Mouse (Mus musculus) brown adipose tissue, adult 24 weeks (tissue): ENCODE results near the gene Dnaaf5. TPM values are rescaled to one million over a fixed set of nuclear protein-coding genes. Genes with fewer than 3 reads are reported as not detected.

Experiments
- H3K27ac ChIP-seq: fragments of 200-500 bp; replicated peaks from 2 replicates; pipeline ENCODE4 v1.5.1; 2012; ENCODE audit warnings: low read depth, mild to moderate bottlenecking, low read length
- H3K4me1 ChIP-seq: fragments of 200-500 bp; 2 replicates; pipeline ENCODE4 v1.6.1; 2012; ENCODE audit warnings: low read length, mixed read lengths; ENCODE audit not compliant: control insufficient read depth, insufficient read depth, insufficient read length
- H3K4me3 ChIP-seq: fragments of 200-500 bp; 2 replicates; pipeline ENCODE4 v1.5.1; 2012; ENCODE audit warnings: low read depth, mild to moderate bottlenecking, low read length, moderate library complexity; ENCODE audit not compliant: insufficient read depth
- polyA plus RNA-seq: library from polyadenylated mRNA; stranded (reverse); fragments of >200 nt; gene quantifications from 2 replicates; pipeline ENCODE4 v1.2.4, GENCODE M21; 2012; ENCODE audit not compliant: missing spikeins, insufficient read depth, insufficient read length

The Dnaaf5 gene
- polyA plus RNA-seq, 1 experiment, result 8.2 TPM

DNA sequence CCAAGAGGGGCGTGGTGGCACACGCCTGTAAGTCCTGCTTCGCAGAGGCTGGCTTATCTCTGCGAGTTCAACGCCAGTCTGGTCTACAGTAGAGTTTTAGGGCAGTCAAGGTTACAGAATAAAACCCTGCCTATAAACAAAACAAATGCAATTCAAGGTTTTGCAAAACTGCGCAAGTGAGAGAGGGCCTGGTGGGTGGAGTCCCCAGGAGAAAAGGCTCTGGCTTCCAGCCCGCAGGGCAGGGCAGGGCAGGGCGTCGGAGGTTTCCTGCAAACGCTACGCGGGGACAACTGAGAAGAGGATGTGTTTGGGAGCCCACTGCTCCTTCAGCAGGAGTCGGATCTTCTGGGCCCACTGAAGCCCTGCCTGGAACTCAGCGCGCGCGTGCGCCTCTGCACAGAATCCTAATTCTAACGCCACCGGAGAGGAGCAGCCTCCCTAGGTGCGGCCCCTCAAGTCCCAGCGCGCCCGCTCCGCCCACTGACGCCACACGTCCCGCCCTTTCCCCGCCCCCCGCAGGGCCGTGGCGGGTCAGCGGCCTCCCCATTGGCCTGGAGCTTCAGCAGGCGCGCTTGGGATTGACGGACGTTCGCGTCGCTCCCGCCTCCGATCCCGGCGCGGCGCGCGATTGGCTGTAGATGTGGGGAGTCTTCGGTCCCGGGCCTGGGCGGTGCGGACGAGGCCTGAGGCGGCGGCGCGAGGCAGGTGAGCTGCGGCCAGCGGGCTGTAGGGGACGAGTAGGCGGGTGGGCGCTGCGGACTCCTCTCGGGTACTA, 50.2 kb downstream of the Dnaaf5 start, which contains the start of gene Sun1:
Gene Sun1 (plus strand): TSS at position 643 of the 775 bp plus-strand sequence.
- peaks cover 24% of the 10 kb centered on the region for H3K4me1 ChIP-seq
- peak within 1 kb of the TSS; percentile 77 for H3K4me3 ChIP-seq
- H3K27ac ChIP-seq, result peak within 1 kb of the TSS; percentile 48

DNA sequence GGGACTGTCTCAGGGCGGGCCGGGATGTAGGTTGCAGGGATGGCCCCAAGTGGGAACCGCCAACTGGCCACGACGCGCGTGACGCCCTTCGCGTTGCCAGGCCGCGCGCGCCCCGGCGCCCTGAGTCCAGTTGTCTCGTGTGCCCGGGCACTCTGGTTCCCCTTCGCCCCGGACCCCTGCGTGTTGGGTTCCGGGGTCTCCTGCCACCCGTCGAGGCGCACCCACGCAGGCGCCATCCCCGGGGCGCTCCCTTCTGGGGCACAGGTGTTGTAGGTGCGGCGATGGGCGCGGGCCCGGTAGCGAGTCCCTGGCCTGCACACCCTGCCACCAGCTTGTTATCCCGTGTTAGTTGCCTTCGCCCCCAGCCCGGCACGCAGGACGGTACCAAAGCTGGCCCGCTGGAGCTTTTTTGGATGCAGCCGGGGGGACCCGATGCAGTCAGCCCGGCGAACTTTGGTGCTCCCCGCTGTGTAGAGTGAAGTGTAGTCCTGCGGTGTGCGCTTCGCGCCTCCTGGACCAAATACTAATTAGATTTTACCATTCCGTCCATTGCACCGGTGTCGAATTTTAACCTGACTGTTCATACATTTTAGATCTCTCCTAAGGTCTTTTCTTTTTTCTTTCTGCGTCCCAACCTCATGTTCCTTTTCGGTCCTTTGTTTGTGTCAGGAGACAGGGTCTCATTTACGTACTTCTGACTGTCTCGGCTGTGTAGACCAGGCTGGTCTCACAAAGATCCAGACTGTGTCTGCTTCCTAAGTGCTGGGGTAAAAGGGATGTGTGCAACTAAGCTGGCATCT, 50.9 kb downstream of the Dnaaf5 start:
- H3K27ac ChIP-seq, result 0 out of 2 replicates have a peak overlapping the region, but pooled peaks have one; percentile 14
- H3K4me3 ChIP-seq, result peak overlapping the region; percentile 77
- peaks cover 32% of the 10 kb centered on the region for H3K4me1 ChIP-seq

DNA sequence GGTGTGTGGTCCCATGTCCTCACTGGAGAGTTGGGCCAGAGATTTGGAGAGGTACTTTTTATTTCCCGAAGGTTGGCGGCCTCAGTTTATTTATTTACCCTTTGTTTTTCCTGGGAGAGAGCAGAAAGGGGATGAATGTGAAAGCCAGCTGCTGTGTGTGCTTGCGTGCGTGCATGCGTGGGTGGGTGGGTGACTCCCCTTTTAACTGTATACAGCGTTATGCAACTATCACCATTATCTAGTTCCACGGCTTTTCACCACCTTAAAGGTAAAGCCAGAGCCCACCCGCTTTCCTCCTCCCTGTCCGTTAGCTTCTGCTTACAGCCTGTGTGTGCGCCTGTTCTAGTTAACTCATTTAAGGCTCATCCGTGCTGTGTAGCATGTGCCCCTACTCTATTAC, 52.1 kb downstream of the Dnaaf5 start:
- Histone ChIP-seq H3K4me3 (no peak overlapping the region), H3K4me1 (peaks cover 33% of the 10 kb centered on the region), H3K27ac (no peak overlapping the region)

DNA sequence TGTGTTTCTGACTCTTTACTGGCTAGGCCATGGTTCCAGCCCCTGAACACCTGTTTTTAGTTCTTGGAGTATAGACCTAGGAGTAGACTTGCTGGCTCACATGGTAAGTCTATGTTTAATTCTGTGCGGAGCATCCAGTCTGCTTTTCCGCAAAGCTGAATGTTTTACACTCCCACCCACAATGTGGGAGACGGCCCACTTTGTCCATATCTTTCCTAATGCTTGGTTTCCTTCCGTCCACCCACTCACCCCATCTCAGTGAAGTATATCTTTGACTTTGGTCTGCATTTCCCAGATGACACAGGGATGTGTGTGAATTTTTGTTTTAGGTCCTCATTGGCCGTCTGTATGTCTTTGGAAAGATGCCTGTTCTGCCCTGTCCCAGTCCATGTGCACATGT, 53.3 kb downstream of the Dnaaf5 start:
- Histone ChIP-seq H3K4me1 (peaks cover 30% of the 10 kb centered on the region), H3K27ac (no peak overlapping the region), H3K4me3 (no peak overlapping the region)

DNA sequence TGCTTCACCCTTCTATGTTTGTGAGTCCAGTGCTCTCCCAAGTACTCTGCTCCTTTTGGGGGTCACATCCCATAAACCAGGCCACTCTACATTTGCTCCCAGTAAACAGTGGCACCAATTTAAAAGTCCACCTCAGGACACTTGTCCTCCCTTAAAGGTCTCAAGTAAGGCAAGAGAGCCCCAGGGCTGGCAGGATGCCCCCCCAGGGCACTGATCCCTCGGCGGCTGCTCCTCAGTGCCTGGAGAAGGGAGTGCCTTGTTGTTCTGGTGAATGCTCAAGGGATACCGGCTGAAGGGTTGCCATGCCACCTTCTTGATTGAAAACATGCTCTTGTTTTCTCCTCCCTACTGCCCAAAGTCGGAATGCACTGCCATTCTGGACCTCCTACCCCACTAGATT, 56.1 kb downstream of the Dnaaf5 start:
- Histone ChIP-seq H3K4me1 (peaks cover 26% of the 10 kb centered on the region), H3K27ac (no peak overlapping the region), H3K4me3 (no peak overlapping the region)

DNA sequence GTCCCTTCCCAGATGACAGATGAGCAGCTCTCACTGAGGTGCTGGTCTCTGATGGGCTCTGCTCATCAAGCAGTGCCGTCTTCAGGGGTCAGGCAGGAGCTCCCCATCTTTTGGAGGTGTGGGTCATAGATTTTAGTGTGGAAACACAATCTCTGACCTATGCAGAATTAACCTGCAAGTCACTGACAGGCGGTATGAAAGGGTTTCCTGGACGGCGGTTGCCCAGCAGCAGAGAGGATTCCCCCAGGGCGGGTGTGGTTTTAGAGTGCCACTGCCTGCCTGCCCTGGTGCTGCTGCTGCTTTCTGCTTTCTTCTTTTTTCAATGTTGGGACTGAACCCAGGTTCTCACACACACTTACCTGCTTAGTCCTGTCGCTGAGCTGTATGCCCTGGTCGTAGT, 56.5 kb downstream of the Dnaaf5 start:
- peaks cover 26% of the 10 kb centered on the region for H3K4me1 ChIP-seq
- H3K4me3 ChIP-seq, result no peak overlapping the region
- H3K27ac ChIP-seq, result no peak overlapping the region

DNA sequence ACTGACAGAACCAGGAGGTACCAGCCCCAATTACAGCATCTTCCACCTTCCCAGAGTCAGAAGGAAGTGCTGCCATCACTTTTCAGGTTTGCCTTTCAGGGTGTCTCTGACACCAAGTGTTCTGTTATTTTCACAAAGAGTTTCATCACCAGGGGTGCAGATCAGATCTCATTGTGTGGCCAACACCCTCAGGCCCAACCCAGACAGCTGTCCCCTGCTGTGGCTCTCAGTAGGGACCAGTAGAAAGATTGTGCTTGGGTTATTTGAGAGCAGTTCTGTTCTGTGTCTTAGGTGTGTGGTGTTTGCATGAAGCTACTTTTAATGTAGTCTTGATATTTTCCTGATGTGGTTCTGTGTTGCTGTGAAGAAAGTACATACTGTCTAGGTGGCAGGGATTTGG, 58.2 kb downstream of the Dnaaf5 start:
- Histone ChIP-seq H3K4me1 (peaks cover 24% of the 10 kb centered on the region; the same call in 1 of the 2 replicates), H3K27ac (no peak overlapping the region), H3K4me3 (no peak overlapping the region)

DNA sequence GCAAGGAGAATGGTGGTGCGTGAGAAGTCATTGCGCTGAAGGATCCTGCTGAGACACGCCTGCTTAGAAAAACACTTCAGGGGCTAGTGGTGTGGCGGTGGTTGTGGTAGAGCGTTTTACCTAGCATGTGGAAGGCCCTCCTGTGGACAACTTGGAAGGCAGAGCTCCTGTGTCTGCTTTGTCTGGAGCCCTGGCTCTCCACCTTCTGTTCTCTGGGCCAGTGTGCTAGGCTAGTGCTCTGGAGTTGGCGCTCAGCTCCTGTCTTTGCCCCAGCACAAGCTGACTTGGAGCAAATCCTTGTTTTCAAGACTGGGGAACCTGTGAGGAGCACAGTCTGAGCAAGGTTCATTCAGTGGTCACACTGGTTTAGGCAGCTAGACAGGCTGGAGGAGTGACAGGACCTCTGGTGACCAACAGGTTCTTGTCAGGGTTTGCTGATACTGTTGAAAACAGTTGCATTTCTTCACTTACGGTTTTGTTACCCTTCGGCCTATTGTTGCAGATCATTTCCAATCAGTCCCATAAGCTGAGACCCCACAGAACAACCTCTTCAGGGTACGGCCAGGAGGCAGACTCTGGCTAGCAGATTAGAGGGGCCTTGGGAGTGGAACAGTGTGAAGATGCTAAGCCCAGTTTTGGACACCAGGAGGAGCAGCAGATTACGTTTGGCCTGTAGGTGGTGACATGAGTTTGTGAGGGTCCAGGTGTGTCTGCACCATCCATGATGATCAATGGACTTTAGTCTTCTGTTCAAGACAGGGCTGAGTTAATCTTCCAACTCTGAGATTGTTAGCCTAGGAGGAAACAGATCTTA, 59.1 kb downstream of the Dnaaf5 start:
- H3K27ac ChIP-seq, result no peak overlapping the region
- H3K4me1 ChIP-seq, result peaks cover 26% of the 10 kb centered on the region; the same call in 1 of the 2 replicates
- H3K4me3 ChIP-seq, result no peak overlapping the region

DNA sequence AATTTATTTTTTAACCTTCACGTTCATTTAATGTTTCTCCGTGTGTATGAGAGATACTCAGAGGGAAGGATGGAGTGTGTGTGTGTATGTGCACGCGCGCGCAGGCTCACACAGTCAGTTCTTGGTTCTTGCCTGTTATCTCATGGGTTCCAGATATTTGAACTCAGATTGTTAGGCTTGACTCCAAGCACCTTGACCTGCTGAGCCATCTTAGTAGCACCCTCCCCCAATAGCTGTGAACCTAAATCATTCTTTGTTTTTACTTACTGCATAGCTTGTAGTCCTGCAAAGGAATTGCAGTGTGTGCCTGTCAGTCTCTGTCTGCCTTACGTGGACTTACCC, 59.6 kb downstream of the Dnaaf5 start:
- Histone ChIP-seq H3K4me1 (peaks cover 26% of the 10 kb centered on the region; the same call in 1 of the 2 replicates), H3K27ac (no peak overlapping the region), H3K4me3 (no peak overlapping the region)

DNA sequence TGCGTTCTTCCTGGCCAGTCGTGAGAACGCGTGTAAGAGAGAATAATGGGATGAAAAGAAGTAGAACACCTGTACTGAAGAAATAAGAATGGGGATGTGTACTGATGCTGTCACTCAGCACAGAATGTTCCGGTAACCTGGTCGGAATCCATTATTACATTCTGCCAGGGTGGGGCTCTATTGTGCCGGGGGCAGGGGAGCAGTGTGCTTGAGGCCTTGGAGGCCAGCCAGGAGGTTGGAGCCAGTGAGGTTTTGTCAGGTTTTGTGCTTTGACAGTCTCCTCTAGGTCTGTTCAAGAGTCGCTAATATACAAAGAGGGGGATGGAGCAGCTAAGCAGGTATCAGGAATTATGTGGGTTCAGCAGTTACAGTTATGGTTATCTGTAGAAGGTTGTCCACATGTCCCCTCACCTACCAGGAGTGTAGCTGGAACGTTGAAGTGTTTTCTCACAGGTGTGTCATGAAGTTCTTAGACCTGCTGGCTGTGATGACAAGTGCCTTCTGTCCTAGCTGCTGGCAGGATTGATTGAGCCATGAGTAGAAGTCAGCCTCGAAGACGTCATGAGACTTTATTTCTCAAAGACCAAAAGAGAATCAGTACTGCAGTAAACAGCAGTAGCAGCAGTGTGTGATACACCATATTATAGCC, 61.8 kb downstream of the Dnaaf5 start:
- Histone ChIP-seq H3K4me1 (peaks cover 10% of the 10 kb centered on the region; the same call in 1 of the 2 replicates), H3K27ac (no peak overlapping the region), H3K4me3 (no peak overlapping the region)

DNA sequence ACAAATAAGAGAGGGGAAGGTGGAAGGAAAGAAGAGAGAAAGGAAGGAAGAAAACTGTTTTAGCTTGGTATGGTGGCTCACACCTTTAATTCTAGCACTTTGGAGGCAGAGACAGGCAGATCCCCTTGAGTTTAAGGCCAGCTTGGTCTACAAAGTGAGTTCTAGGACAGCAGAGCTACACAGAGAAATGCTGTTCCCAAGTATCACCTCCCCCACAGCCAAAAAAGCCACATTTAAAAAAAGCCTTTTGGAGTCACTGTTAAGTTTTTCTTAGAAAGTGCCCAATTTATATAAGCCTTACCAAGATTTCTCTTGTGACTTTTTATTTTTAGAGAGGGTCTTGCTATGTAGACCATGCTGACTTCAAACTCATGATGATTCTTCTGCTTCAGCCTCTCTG, 64.3 kb downstream of the Dnaaf5 start:
- Histone ChIP-seq H3K27ac (no peak overlapping the region), H3K4me3 (no peak overlapping the region), H3K4me1 (peaks cover 7% of the 10 kb centered on the region; the same call in 1 of the 2 replicates)

DNA sequence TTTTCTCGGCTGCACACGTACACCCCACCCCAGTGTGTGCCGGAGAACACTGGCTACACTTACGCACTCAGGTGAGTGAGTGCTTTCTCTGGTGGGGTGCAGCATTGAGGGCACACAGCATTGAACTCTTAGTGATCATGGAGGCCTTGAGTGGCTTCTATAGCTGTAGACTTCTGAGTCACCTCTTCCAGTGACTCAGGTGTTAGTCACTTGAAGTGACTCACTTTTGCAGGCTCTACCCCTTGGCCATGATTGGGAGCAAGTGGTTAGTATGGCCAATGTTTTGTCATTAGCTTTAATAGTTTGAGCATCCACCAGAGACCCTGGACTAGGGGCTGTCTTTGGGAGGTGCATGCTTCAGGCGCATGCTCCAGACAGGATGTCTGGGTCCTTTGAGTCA, 65.2 kb downstream of the Dnaaf5 start:
- Histone ChIP-seq H3K4me3 (no peak overlapping the region), H3K27ac (no peak overlapping the region), H3K4me1 (peaks cover 9% of the 10 kb centered on the region; the same call in 1 of the 2 replicates)

DNA sequence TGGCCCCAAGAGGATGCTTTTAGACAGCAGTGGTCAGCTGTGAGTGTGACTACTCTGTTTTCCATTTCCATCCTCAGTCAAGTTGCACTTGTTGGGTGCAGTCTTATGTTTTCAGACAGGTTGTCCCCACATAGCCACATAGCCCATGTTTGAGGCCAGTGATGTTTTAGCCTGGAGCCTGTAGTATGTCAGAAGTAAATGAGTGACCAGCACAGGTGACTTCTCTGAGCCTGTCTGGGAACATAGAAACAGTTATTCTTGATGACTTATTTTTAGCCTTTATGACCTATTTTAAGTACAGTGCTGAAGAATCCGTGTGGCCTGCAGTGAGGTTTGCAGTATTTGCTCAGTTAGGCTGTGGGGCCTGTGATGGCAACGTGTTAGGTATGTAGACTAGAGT, 66.1 kb downstream of the Dnaaf5 start:
- no peak overlapping the region for H3K27ac ChIP-seq
- no peak overlapping the region for H3K4me3 ChIP-seq
- H3K4me1 ChIP-seq, result peaks cover 13% of the 10 kb centered on the region; the same call in 1 of the 2 replicates

DNA sequence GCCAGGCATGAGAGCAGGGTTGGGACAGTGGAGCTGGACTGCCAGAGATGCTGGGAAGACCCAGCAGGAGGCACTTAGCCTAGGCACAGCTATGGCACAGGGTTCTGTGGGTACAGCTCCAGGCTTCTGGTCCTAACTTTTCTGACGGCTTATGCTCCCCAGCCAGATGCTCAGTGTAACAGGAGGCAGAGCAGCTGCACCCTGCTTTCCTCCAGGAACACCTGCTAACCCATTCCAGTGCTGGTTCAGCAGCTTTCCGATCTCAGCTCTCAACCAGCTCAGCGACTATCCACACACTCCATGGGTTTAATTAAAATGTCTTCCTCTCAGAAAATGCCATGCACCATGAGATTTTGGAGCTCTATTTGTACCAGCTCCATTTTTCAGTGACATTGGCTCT, 66.8 kb downstream of the Dnaaf5 start:
- Histone ChIP-seq H3K27ac (no peak overlapping the region), H3K4me1 (peaks cover 15% of the 10 kb centered on the region; the same call in 1 of the 2 replicates), H3K4me3 (no peak overlapping the region)
